Mouse (Mus musculus) E14TG2a.4 (cell line): ENCODE results near the gene Slc25a19.

Source experiments
- H3K27me3 ChIP-seq: 2 replicates; pipeline ENCODE4 v1.6.1; 2014; ENCODE audit warnings: low read length, control low read depth; ENCODE audit not compliant: insufficient read depth
- H3K36me3 ChIP-seq: 2 replicates; pipeline ENCODE4 v1.6.1; 2014; ENCODE audit warnings: low read length, control low read depth; ENCODE audit not compliant: insufficient read depth
- H3K4me1 ChIP-seq: replicated peaks from 2 replicates; pipeline ENCODE4 v1.6.1; 2014; ENCODE audit warnings: low read depth, low read length, control low read depth
- H3K4me3 ChIP-seq: replicated peaks from 2 replicates; pipeline ENCODE4 v1.5.1; 2014; ENCODE audit warnings: mild to moderate bottlenecking, low read length
- H3K9me3 ChIP-seq: 2 replicates; pipeline ENCODE4 v1.6.1; 2014; ENCODE audit warnings: low read length, control low read depth
- CTCF ChIP-seq: conservative IDR thresholded peaks from 2 replicates; pipeline ENCODE4 v1.5.1; 2014; ENCODE audit warnings: low read length
- NANOG ChIP-seq: IDR thresholded peaks from 2 replicates; pipeline ENCODE4 v1.6.1; 2014; ENCODE audit warnings: borderline replicate concordance, low read length, mixed read lengths
- POU5F1 ChIP-seq: IDR thresholded peaks from 2 replicates; pipeline ENCODE4 v1.6.1; 2014; ENCODE audit warnings: low read length, borderline replicate concordance

Slc25a19 gene

DNA sequence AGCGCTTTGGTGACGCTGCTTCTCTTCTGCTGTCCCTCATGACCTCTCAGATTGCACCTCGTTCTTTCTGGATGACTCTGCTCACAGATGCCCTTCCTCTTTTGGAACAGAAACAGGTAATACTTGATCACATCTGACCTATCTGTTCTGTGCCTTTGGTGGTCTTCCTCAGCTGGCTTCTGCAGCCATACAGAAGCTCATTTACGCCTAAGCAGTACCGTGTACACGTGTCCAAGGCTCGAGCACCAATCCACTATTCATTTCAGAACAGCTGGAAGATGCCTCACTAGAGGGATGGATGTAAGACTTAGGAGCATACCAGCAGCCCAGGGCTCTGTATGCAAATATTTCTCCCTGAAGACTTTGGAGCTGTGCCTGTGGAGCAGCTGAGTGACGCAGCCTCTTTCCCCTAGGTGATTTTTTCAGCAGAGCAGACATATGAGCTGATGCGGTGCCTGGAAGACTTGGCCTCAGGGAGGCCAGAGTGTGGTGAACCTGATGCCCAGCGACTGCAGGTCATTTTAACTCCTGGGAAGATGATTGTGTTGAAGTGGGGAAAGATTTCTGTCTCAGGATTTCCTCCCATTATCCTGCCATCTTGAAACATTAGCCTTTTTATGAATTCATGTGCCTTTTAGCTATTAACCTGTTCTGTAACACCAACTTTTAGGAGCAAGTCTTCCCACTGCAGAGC, 45.0 kb downstream of the Slc25a19 start:
- no peak for TF ChIP-seq POU5F1
- no peak for TF ChIP-seq NANOG
- no peak for TF ChIP-seq CTCF
- Histone ChIP-seq H3K36me3 (peaks cover 97% of the 10 kb centered on the region), H3K4me1 (peaks cover 72% of the 10 kb centered on the region), H3K9me3 (no peaks in the 10 kb centered on the region), H3K27me3 (no peaks in the 10 kb centered on the region), H3K4me3 (no peak overlapping the region)

DNA sequence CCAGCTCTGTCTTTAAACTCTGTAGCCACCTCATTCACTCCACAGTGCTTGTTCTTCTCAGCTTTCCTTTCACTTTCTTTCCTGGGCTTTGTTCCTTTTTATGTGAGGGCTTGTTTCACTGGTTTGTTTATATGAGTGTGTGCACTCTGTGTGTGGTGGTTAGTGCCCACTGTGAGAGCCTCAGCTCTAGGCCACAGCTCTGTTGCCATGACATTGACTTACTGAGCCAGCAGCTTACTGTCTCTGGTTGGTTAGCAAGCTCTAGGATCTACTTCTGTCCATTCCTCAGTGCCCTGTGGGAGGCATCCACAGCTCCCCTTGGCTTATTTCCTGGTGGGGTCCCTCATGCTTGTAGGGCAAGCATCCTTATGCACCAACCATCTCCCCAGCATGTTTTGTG, 49.0 kb downstream of the Slc25a19 start:
- Histone ChIP-seq H3K4me3 (no peak overlapping the region), H3K4me1 (peaks cover 39% of the 10 kb centered on the region), H3K9me3 (no peaks in the 10 kb centered on the region), H3K36me3 (peaks cover 77% of the 10 kb centered on the region), H3K27me3 (no peaks in the 10 kb centered on the region)
- TF ChIP-seq NANOG (no peak), POU5F1 (no peak), CTCF (no peak)

DNA sequence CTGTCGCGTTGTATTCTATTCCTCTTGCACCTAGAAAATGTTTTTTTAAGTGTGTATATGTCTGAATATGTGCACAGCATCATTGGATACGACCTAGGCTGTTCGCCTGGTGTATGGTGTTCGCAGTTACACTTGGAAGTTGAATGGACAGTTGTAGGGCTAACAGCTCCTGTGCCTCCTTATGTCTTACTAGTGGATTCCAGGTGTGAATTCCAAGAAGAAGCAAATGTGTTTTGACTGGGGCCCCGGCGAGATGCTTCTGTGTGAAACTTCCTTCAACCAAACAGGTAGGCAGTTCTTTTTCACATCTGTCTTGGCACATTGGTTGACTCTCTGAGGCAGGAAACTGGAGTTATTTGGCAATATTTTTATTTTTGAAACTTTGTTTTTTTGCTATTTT, 63.1 kb downstream of the Slc25a19 start:
- H3K4me1 ChIP-seq = peaks cover 36% of the 10 kb centered on the region
- no peaks in the 10 kb centered on the region for H3K9me3 ChIP-seq
- H3K4me3 ChIP-seq = peak overlapping the region; percentile 93
- H3K36me3 ChIP-seq = peaks cover 48% of the 10 kb centered on the region
- no peaks in the 10 kb centered on the region for H3K27me3 ChIP-seq
- TF ChIP-seq NANOG (no peak), POU5F1 (no peak), CTCF (no peak)
